Mouse (Mus musculus) intestine, embryonic 15.5 days (tissue): ENCODE results near the gene Pdk1. TPM values are rescaled to one million over a fixed set of nuclear protein-coding genes. Genes with fewer than 3 reads are reported as not detected.

Experiments
- polyA plus RNA-seq: library from polyadenylated mRNA; unstranded; fragments of >200 nt; fragmentation: Nextera tagmentation; extraction: Ambion mirVana; gene quantifications from 2 replicates; pipeline ENCODE4 v1.2.1, GENCODE M21; 2015

The Pdk1 gene
- polyA plus RNA-seq, 1 experiment from 2014 or later = 78.3 TPM

Other genes starting within 250 kb of the Pdk1 start
- 47.6 and 48.1 TPM in 2 replicates for gene Itga6, start 127.6 kb upstream of the Pdk1 start, polyA plus RNA-seq
- 2.1 and 3.0 TPM in 2 replicates for gene Rapgef4, start 108.0 kb downstream of the Pdk1 start, polyA plus RNA-seq